Mouse (Mus musculus) embryonic fibroblast, embryonic 13.5 days (primary cell): ENCODE data around the gene Nelfb.

ENCODE experiments used
- CTCF ChIP-seq: IDR thresholded peaks from 2 replicates; pipeline ENCODE4 v1.5.1; 2011; ENCODE audit warnings: mild to moderate bottlenecking, control low read depth, low read length, moderate library complexity, borderline replicate concordance; ENCODE audit not compliant: insufficient read depth
- POLR2A ChIP-seq: IDR thresholded peaks from 2 replicates; pipeline ENCODE4 v1.6.1; 2011; ENCODE audit warnings: low read depth, mild to moderate bottlenecking, control low read depth, low read length, moderate library complexity

DNA sequence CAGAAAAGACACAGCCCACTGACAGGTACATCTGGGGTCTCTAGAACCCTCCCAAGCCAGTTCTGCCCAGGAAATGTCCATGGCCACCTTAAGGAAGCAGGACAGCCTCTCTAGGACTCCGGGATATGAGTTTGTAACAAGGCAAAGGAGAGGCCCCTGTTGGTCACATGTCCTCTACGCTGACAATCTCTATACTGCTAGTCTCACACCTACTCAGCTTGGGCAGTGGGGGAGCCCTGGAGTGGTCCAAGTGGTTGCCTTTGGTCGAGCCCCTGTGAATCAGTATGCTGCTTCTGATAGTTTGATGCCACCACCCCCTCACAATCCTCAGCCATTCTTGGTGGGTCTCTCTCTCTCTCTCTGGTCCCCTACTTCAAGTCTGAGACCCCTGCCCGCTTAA lies 43.8 kb downstream of the Nelfb start:
- no peak for TF ChIP-seq CTCF
- TF ChIP-seq POLR2A = no peak
